Comparison of ENCODE assay signal across 18 mouse cellular contexts in genomic region chr16:37566107-37566506, GRCm38 (mm10). TPM values are rescaled to one million over a fixed set of nuclear protein-coding genes. Genes with fewer than 3 reads are reported as not detected.
"Had no signal": no experiment of that assay in that cellular context is flagged by ENCODE, and none has a peak within 500 bp of the region (broad histone marks: within the 10 kb centered on the region; RNA-seq: fewer than 3 reads in every experiment).

No protein-coding gene starts in this region.

- H3K4me1 ChIP-seq: lung, embryonic 15.5 days; megakaryocyte, embryonic 14.5 days; neural tube, embryonic 12.5 days had no signal

- H3K27me3 ChIP-seq: limb, embryonic 12.5 days; lung, embryonic 15.5 days; megakaryocyte, embryonic 14.5 days; midbrain, embryonic 15.5 days; neural tube, embryonic 12.5 days had no signal

- H3K9ac ChIP-seq: limb, embryonic 12.5 days; lung, embryonic 15.5 days; midbrain, embryonic 15.5 days; neural tube, embryonic 12.5 days had no signal

- H3K27ac ChIP-seq: limb, embryonic 12.5 days; lung, embryonic 15.5 days; macrophage; midbrain, embryonic 15.5 days; neural tube, embryonic 12.5 days; stomach, postnatal 0 days had no signal

- DNase-seq: kidney, adult 8-10 months; kidney, postnatal 25 days; lung, postnatal 14 days; thymus, postnatal 4 days had no signal

- ATAC-seq: midbrain, embryonic 15.5 days had no signal

- H3K4me2 ChIP-seq: limb, embryonic 12.5 days; liver, embryonic 11.5 days; lung, embryonic 15.5 days; midbrain, embryonic 11.5 days; midbrain, embryonic 15.5 days; neural tube, embryonic 12.5 days had no signal

- H3K9me3 ChIP-seq: limb, embryonic 12.5 days; lung, embryonic 15.5 days; megakaryocyte, embryonic 14.5 days; midbrain, embryonic 15.5 days; neural tube, embryonic 12.5 days had no signal

- H3K36me3 ChIP-seq: lung, embryonic 15.5 days; midbrain, embryonic 15.5 days; neural tube, embryonic 12.5 days had no signal

- H3K4me3 ChIP-seq: limb, embryonic 12.5 days; lung, embryonic 15.5 days; megakaryocyte, embryonic 14.5 days; midbrain, embryonic 15.5 days; neural tube, embryonic 12.5 days had no signal

RNA-seq across cellular contexts. Expression of gene Hgd, which starts 13.8 kb away (rescaled TPM):
- total RNA-seq: layer of hippocampus, postnatal 14 days; left cerebral cortex, adult 8-10 months; left cerebral cortex, postnatal 25 days; monocyte, adult 5-6 weeks; neutrophil, adult 5-6 weeks had no signal
- polyA plus RNA-seq: macrophage; neural tube, embryonic 12.5 days had no signal
